Mouse (Mus musculus): ENCODE measurements around the gene Etfa.
A peak's percentile ranks its signal among the peaks of the same experiment; 100 is the strongest.

The Etfa gene

GRCm38 (mm10) chr9:55512027-55512543, at the start of gene Etfa:
Etfa (minus strand) TSS chr9:55512243.
- DNase-seq, result peak; percentile 98

- no peak for DNase-seq
Measured at GRCm38 (mm10) chr9:55560960-55561359, 48.9 kb upstream of the Etfa start.

GRCm38 (mm10) chr9:55554986-55555385, 42.9 kb upstream of the Etfa start:
- DNase-seq, result no peak

- no peak for DNase-seq
Measured at GRCm38 (mm10) chr9:55549302-55549890, 37.4 kb upstream of the Etfa start.

- no peak for DNase-seq
Measured at GRCm38 (mm10) chr9:55548871-55549270, 36.8 kb upstream of the Etfa start.

- peak; percentile 48 for DNase-seq
Measured at GRCm38 (mm10) chr9:55546176-55547010, 34.4 kb upstream of the Etfa start.

GRCm38 (mm10) chr9:55545556-55546175, 33.6 kb upstream of the Etfa start:
- DNase-seq, result peak; percentile 27

- DNase-seq, result peak; percentile 44
Measured at GRCm38 (mm10) chr9:55544861-55545555, 33.0 kb upstream of the Etfa start.

GRCm38 (mm10) chr9:55543703-55544401, 31.8 kb upstream of the Etfa start:
- peak; percentile 54 for DNase-seq

GRCm38 (mm10) chr9:55543336-55543702, 31.3 kb upstream of the Etfa start:
- no peak for DNase-seq

GRCm38 (mm10) chr9:55542366-55543325, 30.6 kb upstream of the Etfa start:
- DNase-seq, result peak; percentile 8

- DNase-seq, result peak; percentile 36
Measured at GRCm38 (mm10) chr9:55541681-55542365, 29.8 kb upstream of the Etfa start.

- DNase-seq, result no peak
Measured at GRCm38 (mm10) chr9:55540888-55541287, 28.8 kb upstream of the Etfa start.

GRCm38 (mm10) chr9:55540391-55540770, 28.3 kb upstream of the Etfa start:
- peak; percentile 9 for DNase-seq

GRCm38 (mm10) chr9:55539661-55540390, 27.8 kb upstream of the Etfa start:
- peak; percentile 9 for DNase-seq

GRCm38 (mm10) chr9:55539006-55539405, 27.0 kb upstream of the Etfa start:
- DNase-seq, result no peak

GRCm38 (mm10) chr9:55538377-55538776, 26.3 kb upstream of the Etfa start, which contains the start of gene Isl2:
Isl2 (plus strand) TSS chr9:55538672.
- no peak for DNase-seq

GRCm38 (mm10) chr9:55535907-55536306, 23.9 kb upstream of the Etfa start:
- peak; percentile 68 for DNase-seq

- DNase-seq, result no peak
Measured at GRCm38 (mm10) chr9:55525716-55526115, 13.7 kb upstream of the Etfa start.

- peak; percentile 71 for DNase-seq
Measured at GRCm38 (mm10) chr9:55511521-55511993, 486 bp downstream of the Etfa start.
